Mouse (Mus musculus) spleen, adult 10 weeks (tissue): Measurements from ENCODE around the gene Dok3. TPM values are rescaled to one million over a fixed set of nuclear protein-coding genes. Genes with fewer than 3 reads are reported as not detected.

Experiments used
- polyA plus RNA-seq: library from polyadenylated mRNA; stranded (reverse); fragments of 350-450 nt; fragmentation: Illumina TruSeq; extraction: RNeasy Lipid Tissue Mini Kit (QIAGEN cat#74804); gene quantifications from one replicate; pipeline ENCODE4 v1.2.3, GENCODE M21; 2015; ENCODE audit warnings: low replicate concordance; ENCODE audit not compliant: insufficient read depth

Gene Dok3
- polyA plus RNA-seq, result 51.4 TPM

DNA sequence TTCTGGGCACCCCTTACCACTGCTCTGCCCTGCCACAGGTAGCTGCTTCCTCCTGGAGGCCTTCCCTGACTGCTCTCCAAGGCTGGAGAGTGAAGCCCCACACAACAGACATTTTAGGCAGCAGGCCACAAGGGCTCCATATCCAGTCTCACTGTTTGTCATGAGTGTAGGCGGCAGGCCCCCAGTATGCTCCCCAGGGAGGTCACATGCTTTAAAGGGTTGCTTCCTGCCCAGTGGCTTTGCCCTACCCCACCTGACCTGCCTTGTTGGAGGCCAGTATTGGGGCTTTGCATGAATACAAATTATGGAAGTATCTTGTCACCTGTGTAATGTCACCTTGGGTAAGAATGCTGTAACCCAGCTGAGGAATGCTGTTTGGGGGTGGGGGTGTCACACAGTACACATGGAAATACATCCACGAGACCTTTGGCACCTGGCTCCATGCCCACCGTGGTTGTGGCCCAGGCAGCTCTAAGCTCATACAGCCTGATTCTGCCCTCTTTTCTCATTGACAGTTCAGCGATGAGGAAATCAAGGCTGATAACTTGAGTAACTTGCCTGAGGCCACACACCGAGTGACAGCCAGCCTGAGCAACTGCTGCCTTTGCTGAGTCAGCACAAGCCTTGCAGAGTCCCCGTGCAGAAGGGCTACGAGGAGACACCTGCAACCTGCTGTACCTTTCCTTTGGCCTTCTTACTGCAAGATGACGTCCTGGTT, at the start of gene Dok3:
Gene Dok3 (minus strand): TSS at position 99 of the 718 bp plus-strand sequence.

GRCm38 (mm10) chr13:55573432-55573831, 44.3 kb upstream of the Dok3 start, which contains the start of gene Tmed9:
Tmed9 (plus strand) TSS chr13:55573732.

DNA sequence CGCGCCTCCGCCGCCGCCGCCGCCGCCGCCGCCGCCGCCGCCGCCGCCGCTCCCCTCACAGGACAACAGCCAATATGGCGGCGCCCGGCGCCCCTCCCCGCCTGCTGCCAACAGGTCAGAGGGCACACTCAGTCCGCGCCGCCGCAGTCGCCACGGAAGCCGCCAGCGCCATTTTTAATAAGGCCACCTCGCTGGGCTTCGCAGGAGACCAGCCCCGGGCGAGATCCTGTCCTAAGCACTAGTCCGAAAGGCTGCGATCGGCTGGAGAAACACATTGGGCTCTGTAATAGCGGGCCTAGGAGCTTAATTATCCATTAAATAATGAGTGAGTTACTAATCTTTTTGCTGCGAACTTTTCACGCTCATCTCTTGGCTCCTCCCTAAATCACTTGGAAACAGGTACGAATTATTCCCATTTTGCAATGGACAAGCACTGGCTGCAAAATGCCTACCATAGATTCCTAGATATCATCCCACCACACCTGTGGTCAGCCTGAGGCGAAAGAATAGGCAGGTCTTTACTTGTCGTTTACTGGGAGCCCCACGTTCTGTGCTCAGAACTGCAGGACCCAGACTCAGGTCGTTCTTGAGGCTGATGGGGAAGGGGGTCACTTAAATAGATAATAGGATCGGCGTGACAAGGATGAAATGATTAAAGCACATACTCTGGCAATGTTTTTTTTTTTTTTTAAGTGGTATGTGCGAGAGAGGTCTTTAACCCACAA, 42.1 kb upstream of the Dok3 start, which contains the start of gene Fam193b:
Gene Fam193b (minus strand): TSS at position 94 of the 725 bp plus-strand sequence.

GRCm38 (mm10) chr13:55536194-55537175, 7.4 kb upstream of the Dok3 start, which contains the start of gene Ddx41:
Ddx41 (minus strand) TSS chr13:55536658.

GRCm38 (mm10) chr13:55513111-55513748, 15.9 kb downstream of the Dok3 start, which contains the start of gene Pdlim7:
Pdlim7 (minus strand) TSS chr13:55513676.

GRCm38 (mm10) chr13:55487578-55488498, 41.3 kb downstream of the Dok3 start, which contains the start of gene Dbn1:
Dbn1 (minus strand) TSS chr13:55488111.

Other genes starting within 250 kb of the Dok3 start
- 61.8 TPM for gene Prelid1, start 208.8 kb downstream of the Dok3 start, polyA plus RNA-seq
- 61.8 TPM for gene Rab24, start 207.3 kb downstream of the Dok3 start, polyA plus RNA-seq
- 2.1 TPM for gene Mxd3, start 199.5 kb downstream of the Dok3 start, polyA plus RNA-seq
- gene Lman2, start 166.5 kb downstream of the Dok3 start, polyA plus RNA-seq, result 46.1 TPM
- gene Rgs14, start 159.6 kb downstream of the Dok3 start, polyA plus RNA-seq, result 26.6 TPM
- not detected for gene Slc34a1, start 131.1 kb downstream of the Dok3 start, polyA plus RNA-seq
- not detected for gene Pfn3, start 114.1 kb downstream of the Dok3 start, polyA plus RNA-seq
- 0.11 TPM for gene F12, start 102.5 kb downstream of the Dok3 start, polyA plus RNA-seq
- gene Grk6, start 84.2 kb downstream of the Dok3 start, polyA plus RNA-seq, result 155 TPM
- not detected for gene Prr7, start 65.0 kb downstream of the Dok3 start, polyA plus RNA-seq
- 4.8 TPM for gene Dbn1, start 41.2 kb downstream of the Dok3 start, polyA plus RNA-seq
- gene Pdlim7, start 15.6 kb downstream of the Dok3 start, polyA plus RNA-seq, result 7.7 TPM
- 33.1 TPM for gene Ddx41, start 7.4 kb upstream of the Dok3 start, polyA plus RNA-seq
- gene Fam193b, start 41.8 kb upstream of the Dok3 start, polyA plus RNA-seq, result 63.6 TPM
- 85.5 TPM for gene Tmed9, start 44.4 kb upstream of the Dok3 start, polyA plus RNA-seq
- 15.3 TPM for gene B4galt7, start 70.6 kb upstream of the Dok3 start, polyA plus RNA-seq
- gene Caml, start 93.7 kb upstream of the Dok3 start, polyA plus RNA-seq, result 43.9 TPM
- gene Ddx46, start 105.7 kb upstream of the Dok3 start, polyA plus RNA-seq, result 126 TPM
- gene B230219D22Rik, start 163.8 kb upstream of the Dok3 start, polyA plus RNA-seq, result 88.3 TPM
- 47.8 TPM for gene Txndc15, start 185.4 kb upstream of the Dok3 start, polyA plus RNA-seq
- gene Pcbd2, start 198.1 kb upstream of the Dok3 start, polyA plus RNA-seq, result 37.6 TPM